Mouse (Mus musculus) hematopoietic multipotent progenitor cell, adult 10-12 weeks (in vitro differentiated cells): ENCODE measurements around the gene Olfr792. TPM values are rescaled to one million over a fixed set of nuclear protein-coding genes. Genes with fewer than 3 reads are reported as not detected.

Source experiments
- polyA plus RNA-seq: library from polyadenylated mRNA; stranded (reverse); fragments of >175 nt; gene quantifications from 2 replicates; pipeline ENCODE4 v1.2.3, GENCODE M21; 2012; ENCODE audit warnings: low replicate concordance

Olfr792 gene
- polyA plus RNA-seq, result not detected in 2 replicates

GRCm38 (mm10) chr10:129538862-129539261 lies at the start of gene Olfr792:
Gene Olfr792 (plus strand): TSS chr10:129539162.

DNA sequence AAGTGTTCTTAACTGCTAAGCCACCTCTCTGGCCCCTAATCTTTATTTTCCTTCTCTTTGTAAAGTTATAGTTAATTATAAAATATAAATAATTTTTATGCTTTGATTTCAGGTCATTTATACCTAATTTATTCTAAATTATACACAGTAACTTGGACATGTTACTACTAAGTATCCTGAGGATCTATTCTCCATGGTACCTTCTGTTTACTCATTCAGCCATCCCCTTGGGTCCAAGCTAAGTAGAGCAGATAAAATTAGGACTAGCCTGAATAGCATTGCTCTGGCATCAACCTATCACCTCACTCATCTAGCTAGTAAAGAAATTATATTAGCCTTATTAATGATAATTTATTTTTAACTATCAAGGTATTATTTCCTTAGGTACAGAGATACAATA lies 40.8 kb upstream of the Olfr792 start, which contains the start of gene Olfr790:
Gene Olfr790, plus strand, starts transcription at position 301 of the 400 bp plus-strand sequence.

GRCm38 (mm10) chr10:129521492-129521891 lies 17.5 kb upstream of the Olfr792 start, which contains the start of gene Olfr791:
Gene Olfr791 (plus strand): TSS chr10:129521792.

GRCm38 (mm10) chr10:129567355-129567754 lies 28.4 kb downstream of the Olfr792 start, which contains the start of gene Olfr794:
Gene Olfr794 (plus strand): TSS chr10:129567655.

Other genes starting within 250 kb of the Olfr792 start
- not detected in 2 replicates for gene Olfr780, start 221.0 kb upstream of the Olfr792 start, polyA plus RNA-seq
- gene Olfr781, start 210.3 kb upstream of the Olfr792 start, polyA plus RNA-seq, result not detected in 2 replicates
- gene Olfr782, start 190.3 kb upstream of the Olfr792 start, polyA plus RNA-seq, result not detected in 2 replicates
- gene Olfr784, start 155.1 kb upstream of the Olfr792 start, polyA plus RNA-seq, result not detected in 2 replicates
- gene Olfr785, start 133.7 kb upstream of the Olfr792 start, polyA plus RNA-seq, result not detected in 2 replicates
- gene Olfr786, start 111.9 kb upstream of the Olfr792 start, polyA plus RNA-seq, result not detected in 2 replicates
- not detected in 2 replicates for gene Olfr787, start 77.3 kb upstream of the Olfr792 start, polyA plus RNA-seq
- gene Olfr788, start 68.2 kb upstream of the Olfr792 start, polyA plus RNA-seq, result not detected in 2 replicates
- not detected in 2 replicates for gene Olfr789, start 54.4 kb upstream of the Olfr792 start, polyA plus RNA-seq
- gene Olfr790, start 40.7 kb upstream of the Olfr792 start, polyA plus RNA-seq, result not detected in 2 replicates
- not detected in 2 replicates for gene Olfr791, start 17.4 kb upstream of the Olfr792 start, polyA plus RNA-seq
- gene Olfr794, start 28.5 kb downstream of the Olfr792 start, polyA plus RNA-seq, result not detected in 2 replicates
- not detected in 2 replicates for gene Olfr796, start 73.4 kb downstream of the Olfr792 start, polyA plus RNA-seq
- not detected in 2 replicates for gene Olfr798, start 88.8 kb downstream of the Olfr792 start, polyA plus RNA-seq
- not detected in 2 replicates for gene Olfr799, start 98.3 kb downstream of the Olfr792 start, polyA plus RNA-seq
- not detected in 2 replicates for gene Olfr800, start 118.5 kb downstream of the Olfr792 start, polyA plus RNA-seq
- not detected in 2 replicates for gene Olfr801, start 134.7 kb downstream of the Olfr792 start, polyA plus RNA-seq
- 0.15 TPM in 1 of 2 replicates, not detected in the other for gene Olfr802, start 149.0 kb downstream of the Olfr792 start, polyA plus RNA-seq
- gene Olfr803, start 155.1 kb downstream of the Olfr792 start, polyA plus RNA-seq, result not detected in 2 replicates
- not detected in 2 replicates for gene Olfr804, start 164.0 kb downstream of the Olfr792 start, polyA plus RNA-seq
- not detected in 2 replicates for gene Olfr805, start 190.2 kb downstream of the Olfr792 start, polyA plus RNA-seq
- not detected in 2 replicates for gene Olfr806, start 202.8 kb downstream of the Olfr792 start, polyA plus RNA-seq
- not detected in 2 replicates for gene Olfr807, start 218.6 kb downstream of the Olfr792 start, polyA plus RNA-seq
- not detected in 2 replicates for gene Olfr808, start 226.3 kb downstream of the Olfr792 start, polyA plus RNA-seq
- not detected in 2 replicates for gene Olfr809, start 235.5 kb downstream of the Olfr792 start, polyA plus RNA-seq